Mouse (Mus musculus): Measurements from ENCODE around the gene Casc3.

Casc3 gene

GRCm38 (mm10) chr11:98873900-98874299 lies 69.2 kb downstream of the Casc3 start:
- peak; percentile 95 for DNase-seq

- no peak for DNase-seq
These were observed 72.3 kb downstream of the Casc3 start for GRCm38 (mm10) chr11:98877001-98877400.
